Mouse (Mus musculus) small intestine, adult 2 months (tissue): ENCODE results near the gene Gm49320. TPM values are rescaled to one million over a fixed set of nuclear protein-coding genes. Genes with fewer than 3 reads are reported as not detected.

Experiments
- H3K27ac ChIP-seq: fragments of 200-500 bp; 2 replicates; pipeline ENCODE4 v1.5.1; 2012; ENCODE audit warnings: low read depth, low read length, control low read depth, inconsistent platforms; ENCODE audit not compliant: insufficient read depth
- H3K27me3 ChIP-seq: fragments of 200-500 bp; 2 replicates; pipeline ENCODE4 v1.6.1; 2012; ENCODE audit warnings: mild to moderate bottlenecking, moderate library complexity, low read length, inconsistent platforms; ENCODE audit not compliant: control insufficient read depth, insufficient read depth
- H3K36me3 ChIP-seq: fragments of 200-500 bp; 2 replicates; pipeline ENCODE4 v1.6.1; 2012; ENCODE audit warnings: mild to moderate bottlenecking, low read length, control low read depth, inconsistent platforms; ENCODE audit not compliant: control insufficient read depth, insufficient read depth
- H3K4me1 ChIP-seq: fragments of 200-500 bp; 2 replicates; pipeline ENCODE4 v1.6.1; 2012; ENCODE audit warnings: low read length, inconsistent platforms, mixed read lengths; ENCODE audit not compliant: control insufficient read depth, insufficient read depth, insufficient read length
- H3K4me3 ChIP-seq: fragments of 200-500 bp; 2 replicates; pipeline ENCODE4 v1.5.1; 2012; ENCODE audit warnings: low read depth, mild to moderate bottlenecking, control low read depth, inconsistent platforms, low read length, moderate library complexity
- CTCF ChIP-seq: fragments of 200-500 bp; IDR thresholded peaks from 2 replicates; pipeline ENCODE4 v1.5.1; 2012; ENCODE audit warnings: low read depth, mild to moderate bottlenecking, control low read depth, inconsistent platforms, low read length, moderate library complexity, mixed read lengths; ENCODE audit not compliant: insufficient replicate concordance, insufficient read length; ENCODE audit errors: extremely low read depth
- POLR2A ChIP-seq: fragments of 200-500 bp; IDR thresholded peaks from 2 replicates; pipeline ENCODE4 v1.6.1; 2012; ENCODE audit warnings: low read depth, mild to moderate bottlenecking, control low read depth, inconsistent platforms, low read length, moderate library complexity
- WGBS: fragments of 180-500 bp; shearing (Covaris S2); methylation state at CpG from one replicate; pipeline ENCODE4 v1.1.7; 2018; 5-methylcytosine and 5-hydroxymethylcytosine counted together
- polyA plus RNA-seq: library from polyadenylated mRNA; depleted of rRNA; stranded (reverse); fragments of >200 nt; gene quantifications from 2 replicates; pipeline ENCODE4 v1.2.3, GENCODE M21; 2012

Gene Gm49320
- polyA plus RNA-seq, 1 experiment: 0.93 TPM

DNA sequence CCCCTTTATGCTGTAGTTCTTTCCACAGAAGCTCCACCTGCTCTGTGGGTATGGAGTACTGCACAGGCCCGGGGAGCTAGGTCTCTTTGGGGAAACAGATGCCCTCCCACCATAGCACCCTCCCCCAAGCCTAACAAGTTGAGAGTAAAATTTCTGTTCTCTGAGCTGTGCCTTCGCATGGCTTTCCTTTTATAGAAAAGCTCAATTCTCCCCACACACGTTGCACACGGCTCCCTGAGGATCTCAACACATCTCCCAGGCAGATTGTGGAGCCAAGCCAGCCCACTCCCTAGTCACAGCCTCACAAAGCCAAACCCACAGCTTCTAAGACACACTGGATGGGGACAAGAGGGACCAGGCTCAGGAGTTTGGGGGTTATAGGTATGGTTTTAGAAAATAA, 18.2 kb downstream of the Gm49320 start:
- Histone ChIP-seq H3K27me3 (no peaks in the 10 kb centered on the region), H3K4me1 (peaks cover 24% of the 10 kb centered on the region), H3K4me3 (no peak overlapping the region), H3K27ac (peak overlapping the region; percentile 42), H3K36me3 (peaks cover 20% of the 10 kb centered on the region)
- TF ChIP-seq POLR2A: no peak
- no peak for TF ChIP-seq CTCF
- WGBS: 59% methylated on average over 4 of the region's 4 CpGs

DNA sequence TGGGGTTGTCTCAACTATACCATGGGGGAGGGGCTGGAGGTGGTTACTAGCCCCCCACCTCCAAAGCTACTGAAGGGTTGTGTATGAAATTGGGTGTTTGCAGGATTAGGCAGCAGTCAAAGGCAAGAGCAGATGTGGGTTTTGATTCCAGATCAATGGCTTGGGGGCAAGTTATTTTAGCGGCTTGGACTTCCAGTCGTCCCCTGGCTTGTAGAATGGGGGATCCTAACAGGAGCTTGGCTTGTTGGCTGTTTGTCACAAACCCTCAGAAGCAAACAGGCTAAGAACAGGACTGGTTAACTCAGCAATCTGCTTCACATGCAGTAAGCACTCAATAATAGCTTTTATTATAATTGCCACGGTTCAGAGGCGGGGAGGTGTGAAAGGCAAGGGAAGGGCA, 18.7 kb downstream of the Gm49320 start:
- 86% methylated on average over 4 of the region's 4 CpGs for WGBS
- Histone ChIP-seq H3K4me1 (peaks cover 23% of the 10 kb centered on the region), H3K4me3 (no peak overlapping the region), H3K36me3 (peaks cover 20% of the 10 kb centered on the region), H3K27me3 (no peaks in the 10 kb centered on the region), H3K27ac (no peak overlapping the region)
- no peak for TF ChIP-seq CTCF

DNA sequence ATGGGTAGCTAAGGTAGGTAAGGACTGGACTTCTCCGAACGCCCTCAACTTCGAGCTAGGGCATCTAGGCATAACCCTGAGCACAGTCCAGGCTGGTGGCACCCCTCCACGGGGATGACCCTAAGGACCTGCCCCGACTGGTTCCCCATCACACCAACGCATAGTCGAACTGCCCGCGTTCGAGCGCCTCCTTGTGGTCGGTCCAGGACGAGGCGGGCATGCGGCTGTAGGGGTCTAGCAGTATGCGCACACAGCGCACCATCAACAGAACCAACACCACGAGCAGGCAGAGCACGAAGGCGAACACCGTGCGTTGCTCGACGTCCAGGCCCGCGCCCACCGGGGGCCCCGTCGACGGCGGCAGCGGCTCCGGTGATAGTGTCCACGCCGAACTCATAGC, 19.6 kb downstream of the Gm49320 start:
- Histone ChIP-seq H3K4me3 (peak overlapping the region; percentile 61), H3K36me3 (peaks cover 26% of the 10 kb centered on the region), H3K27ac (no peak overlapping the region), H3K27me3 (no peaks in the 10 kb centered on the region), H3K4me1 (peaks cover 21% of the 10 kb centered on the region)
- 4% methylated on average over 35 of the region's 35 CpGs for WGBS
- TF ChIP-seq POLR2A (no peak), CTCF (peak; percentile 66; the same call in 1 of the 2 replicates)

DNA sequence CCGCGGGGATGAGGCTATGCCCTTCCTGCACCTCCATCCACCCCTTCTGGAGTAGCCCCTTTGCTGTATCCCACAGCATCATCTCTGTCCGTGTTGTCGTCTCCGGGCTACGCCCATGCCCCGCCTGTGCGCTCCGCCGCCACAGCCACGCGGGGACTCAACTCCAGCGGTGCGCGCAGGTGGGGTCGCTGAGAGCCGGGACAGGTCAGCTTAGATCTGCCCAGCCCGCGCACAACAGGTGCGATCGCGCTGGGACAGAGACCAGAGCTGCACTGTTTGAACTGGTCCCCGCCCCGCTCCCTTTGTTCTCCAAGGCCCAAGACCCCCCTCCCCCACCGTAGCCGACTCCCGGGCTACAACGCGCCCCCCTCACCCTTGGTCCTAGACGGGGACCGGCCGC, 20.0 kb downstream of the Gm49320 start:
- under 1% methylated on average over 32 of the region's 32 CpGs for WGBS
- peaks cover 28% of the 10 kb centered on the region for H3K36me3 ChIP-seq

DNA sequence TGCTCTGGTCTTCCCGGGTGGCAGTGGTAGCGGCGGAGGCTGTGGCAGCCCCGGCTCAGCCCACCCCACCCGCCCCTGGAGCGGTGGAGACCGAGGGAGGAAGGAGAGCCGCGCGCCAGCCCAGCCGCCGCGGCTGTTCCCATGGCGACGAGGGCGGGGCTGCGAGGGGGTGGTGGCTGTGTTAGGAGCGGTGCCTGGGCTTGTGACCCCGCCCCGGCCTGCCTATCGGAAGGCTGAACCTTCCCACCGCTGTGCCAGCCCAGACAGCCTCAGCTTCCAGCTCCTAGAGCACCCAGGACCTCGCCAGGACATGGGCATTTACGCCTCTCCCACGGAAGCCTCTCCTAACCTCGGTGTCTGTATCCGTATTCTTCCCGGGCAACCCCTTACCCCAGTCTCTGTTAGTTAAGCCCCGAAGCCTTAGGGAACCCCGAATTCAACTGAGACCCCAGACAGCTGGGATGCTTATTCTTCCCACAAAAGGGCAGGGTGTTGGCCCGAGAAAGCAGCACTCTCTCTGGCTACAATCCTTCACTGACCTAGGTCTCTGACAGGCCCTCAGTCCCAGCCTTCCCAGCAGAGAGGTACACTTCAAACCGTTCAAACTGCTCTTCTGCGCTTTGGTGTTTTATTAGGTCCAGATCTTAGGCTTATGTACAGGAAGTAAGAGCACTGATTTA, 20.6 kb downstream of the Gm49320 start, which contains the start of gene Ctxn1:
Gene Ctxn1 (minus strand): TSS at position 150 of the 680 bp plus-strand sequence.
- 9% methylated on average over 33 of the region's 33 CpGs for WGBS
- peaks cover 32% of the 10 kb centered on the region for H3K36me3 ChIP-seq
- H3K27ac ChIP-seq: no peak within 1 kb of the TSS
- peak within 1 kb of the TSS; percentile 61 for H3K4me3 ChIP-seq
- H3K27me3 ChIP-seq: no peaks in the 10 kb centered on the region
- H3K4me1 ChIP-seq: peaks cover 14% of the 10 kb centered on the region
- TF ChIP-seq CTCF (no peak), POLR2A (no peak; the same call in 1 of the 2 replicates)

More for the DNA sequence above, 20.0 kb downstream of the Gm49320 start:
- H3K4me1 ChIP-seq: peaks cover 18% of the 10 kb centered on the region
- H3K4me3 ChIP-seq: peak overlapping the region; percentile 61
- TF ChIP-seq CTCF (no peak), POLR2A (no peak)
- H3K27ac ChIP-seq: no peak overlapping the region
- H3K27me3 ChIP-seq: no peaks in the 10 kb centered on the region

DNA sequence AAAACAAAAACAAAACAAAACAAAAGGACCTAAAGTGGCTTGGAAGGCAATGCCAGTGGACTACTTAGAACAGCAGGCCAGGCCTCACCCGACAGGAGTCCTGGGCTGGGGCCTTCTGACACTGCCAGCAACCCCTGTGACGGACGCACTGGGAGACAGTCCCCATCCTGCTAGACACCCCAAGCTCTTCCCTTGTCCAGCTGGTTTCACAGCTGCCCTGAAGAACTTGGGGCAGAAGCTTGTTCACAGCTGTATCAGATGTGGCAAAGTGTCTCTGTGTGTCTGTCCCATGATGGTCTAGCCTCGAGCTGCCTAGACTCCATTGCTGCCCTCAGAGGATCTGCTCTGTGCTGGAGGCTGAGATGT, 21.1 kb downstream of the Gm49320 start:
- peaks cover 34% of the 10 kb centered on the region for H3K36me3 ChIP-seq
- H3K4me1 ChIP-seq: peaks cover 14% of the 10 kb centered on the region
- 90% methylated on average over 4 of the region's 4 CpGs for WGBS
- no peak overlapping the region for H3K4me3 ChIP-seq
- no peak overlapping the region for H3K27ac ChIP-seq
- TF ChIP-seq POLR2A: no peak
- H3K27me3 ChIP-seq: no peaks in the 10 kb centered on the region

DNA sequence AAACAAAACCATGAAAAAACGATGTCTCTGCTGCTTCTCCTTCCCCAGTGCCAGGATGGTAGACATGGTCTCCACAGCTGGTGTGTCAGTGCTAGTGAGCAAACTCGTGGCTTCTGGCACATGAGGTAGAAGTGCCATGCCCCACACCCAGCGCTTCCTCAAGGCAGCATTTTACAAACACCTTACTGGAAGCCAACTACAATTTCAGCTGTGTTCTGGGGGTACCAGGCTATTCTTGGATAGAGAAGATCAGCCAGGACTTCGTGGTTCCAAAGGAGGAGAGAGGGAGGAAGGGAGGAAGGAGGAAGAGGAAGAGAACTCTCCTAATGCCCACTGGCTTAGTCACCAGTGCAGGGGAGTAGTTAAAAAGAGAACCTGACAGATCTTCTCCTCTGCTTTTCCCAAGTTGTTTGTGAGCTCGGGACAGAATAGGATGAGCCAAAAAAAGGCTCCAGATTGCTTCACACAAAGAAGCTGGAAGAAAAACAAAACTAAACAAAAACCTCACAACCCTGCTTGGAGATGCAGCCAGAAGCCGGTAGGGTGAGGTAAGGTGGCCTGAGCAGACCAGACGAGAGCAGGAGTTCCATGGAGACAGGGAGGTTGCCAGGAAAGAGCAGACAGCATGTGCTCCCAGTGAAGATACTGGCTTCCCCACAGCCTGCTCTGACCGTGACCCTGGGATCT, 24.6 kb downstream of the Gm49320 start:
- Histone ChIP-seq H3K4me1 (peaks cover 12% of the 10 kb centered on the region), H3K27ac (no peak overlapping the region), H3K27me3 (no peaks in the 10 kb centered on the region), H3K36me3 (peaks cover 61% of the 10 kb centered on the region), H3K4me3 (no peak overlapping the region)
- WGBS: 79% methylated on average over 8 of the region's 8 CpGs
- no peak for TF ChIP-seq POLR2A
- TF ChIP-seq CTCF: no peak
